Mouse (Mus musculus): ENCODE data around the gene Ldb2. TPM values are rescaled to one million over a fixed set of nuclear protein-coding genes. Genes with fewer than 3 reads are reported as not detected.

Ldb2 gene
- polyA plus RNA-seq, 1 experiment = not detected

GRCm38 (mm10) chr5:44504786-44505185, 294.7 kb downstream of the Ldb2 start:
- no peak for TF ChIP-seq GATA1 (IDR thresholded peaks at IDR 0.05; ENCODE audit: low read length)
- TF ChIP-seq TAL1 (IDR thresholded peaks at IDR 0.05; ENCODE audit: low read length) = no peak
- H3K4me1 ChIP-seq (ENCODE audit: control insufficient read depth) = no peaks in the 10 kb centered on the region
- H3K27me3 ChIP-seq (ENCODE audit: control insufficient read depth) = no peaks in the 10 kb centered on the region
- H3K4me3 ChIP-seq (replicated peaks) = no peak overlapping the region
- H3K36me3 ChIP-seq (ENCODE audit: control insufficient read depth) = no peaks in the 10 kb centered on the region
- no peaks in the 10 kb centered on the region; the same call in 1 of the 2 replicates for H3K9me3 ChIP-seq (ENCODE audit: control insufficient read depth, low read length)

DNA sequence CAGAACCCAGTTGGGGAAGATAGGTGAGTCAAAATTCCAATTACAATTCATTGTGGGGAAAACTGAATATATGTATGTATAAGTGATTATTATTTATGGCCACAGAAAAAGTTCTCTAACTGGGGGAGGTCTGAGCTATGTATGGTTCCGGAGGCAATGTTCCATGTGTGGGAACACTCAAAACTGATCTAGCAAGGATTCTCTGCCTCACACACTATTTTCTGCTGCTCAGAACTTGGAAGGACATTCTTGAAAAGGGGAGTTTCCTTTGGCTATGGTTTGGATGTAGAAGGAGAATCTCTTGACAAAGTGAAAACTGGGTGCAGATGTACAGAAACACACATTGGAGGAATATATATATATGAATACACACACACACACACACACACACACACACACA, 301.3 kb downstream of the Ldb2 start:
- no peak for TF ChIP-seq TAL1 (IDR thresholded peaks at IDR 0.05; ENCODE audit: low read length)
- TF ChIP-seq GATA1 (IDR thresholded peaks at IDR 0.05; ENCODE audit: low read length) = no peak
- no peaks in the 10 kb centered on the region for H3K36me3 ChIP-seq (ENCODE audit: control insufficient read depth)

DNA sequence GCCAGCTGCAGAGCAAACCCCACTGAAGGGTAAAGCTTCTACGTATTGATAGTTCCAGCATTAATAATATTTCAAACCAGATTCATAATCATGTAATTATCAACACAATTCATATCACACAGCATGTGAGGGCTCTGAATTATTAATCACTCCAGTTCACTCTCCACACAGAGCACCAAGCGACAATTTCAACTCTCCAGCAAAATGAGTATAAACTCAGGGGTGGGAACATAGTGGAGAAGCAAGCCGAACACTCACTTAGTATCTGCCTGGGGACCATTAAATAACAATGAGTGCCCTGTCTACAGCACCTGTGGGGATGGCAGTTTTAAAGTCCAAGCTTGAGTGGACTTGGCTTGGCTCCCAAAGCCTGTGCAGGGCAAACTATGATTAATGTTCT, 302.6 kb downstream of the Ldb2 start:
- TF ChIP-seq GATA1 (IDR thresholded peaks at IDR 0.05; ENCODE audit: low read length) (no peak), TAL1 (IDR thresholded peaks at IDR 0.05; ENCODE audit: low read length) (no peak)

More for the DNA sequence above, 301.3 kb downstream of the Ldb2 start:
- Histone ChIP-seq H3K4me3 (replicated peaks) (no peak overlapping the region), H3K27me3 (ENCODE audit: control insufficient read depth) (no peaks in the 10 kb centered on the region), H3K9me3 (ENCODE audit: control insufficient read depth, low read length) (no peaks in the 10 kb centered on the region), H3K4me1 (ENCODE audit: control insufficient read depth) (no peaks in the 10 kb centered on the region)

DNA sequence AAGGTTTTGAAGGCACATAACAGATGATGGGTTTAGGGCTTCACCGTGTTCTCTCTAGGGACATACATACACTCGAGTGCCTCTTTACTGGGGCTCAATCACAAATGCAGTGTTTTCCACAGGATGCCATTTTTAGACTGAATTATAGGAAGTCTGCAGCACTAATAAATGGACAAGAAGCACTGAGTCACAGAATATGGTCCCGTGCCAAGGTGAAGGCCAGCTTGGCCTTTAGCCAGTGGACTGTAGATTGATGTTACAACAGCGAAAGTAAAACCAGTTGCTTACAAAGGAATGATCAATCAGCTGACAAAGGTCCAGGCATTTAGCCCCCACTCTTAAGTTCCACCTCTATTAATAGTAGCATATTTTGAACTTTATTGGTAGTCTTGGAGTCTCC, 304.4 kb downstream of the Ldb2 start:
- no peak overlapping the region for H3K4me3 ChIP-seq (replicated peaks)
- TF ChIP-seq TAL1 (IDR thresholded peaks at IDR 0.05; ENCODE audit: low read length) (no peak), GATA1 (IDR thresholded peaks at IDR 0.05; ENCODE audit: low read length) (no peak)
- no peaks in the 10 kb centered on the region for H3K4me1 ChIP-seq (ENCODE audit: control insufficient read depth)
- peaks cover 4% of the 10 kb centered on the region for H3K9me3 ChIP-seq (ENCODE audit: control insufficient read depth, low read length)
- H3K36me3 ChIP-seq (ENCODE audit: control insufficient read depth) = no peaks in the 10 kb centered on the region
- H3K27me3 ChIP-seq (ENCODE audit: control insufficient read depth) = no peaks in the 10 kb centered on the region

More for the DNA sequence above, 302.6 kb downstream of the Ldb2 start:
- Histone ChIP-seq H3K4me1 (ENCODE audit: control insufficient read depth) (no peaks in the 10 kb centered on the region), H3K27me3 (ENCODE audit: control insufficient read depth) (no peaks in the 10 kb centered on the region), H3K9me3 (ENCODE audit: control insufficient read depth, low read length) (no peaks in the 10 kb centered on the region), H3K4me3 (replicated peaks) (no peak overlapping the region), H3K36me3 (ENCODE audit: control insufficient read depth) (no peaks in the 10 kb centered on the region)

DNA sequence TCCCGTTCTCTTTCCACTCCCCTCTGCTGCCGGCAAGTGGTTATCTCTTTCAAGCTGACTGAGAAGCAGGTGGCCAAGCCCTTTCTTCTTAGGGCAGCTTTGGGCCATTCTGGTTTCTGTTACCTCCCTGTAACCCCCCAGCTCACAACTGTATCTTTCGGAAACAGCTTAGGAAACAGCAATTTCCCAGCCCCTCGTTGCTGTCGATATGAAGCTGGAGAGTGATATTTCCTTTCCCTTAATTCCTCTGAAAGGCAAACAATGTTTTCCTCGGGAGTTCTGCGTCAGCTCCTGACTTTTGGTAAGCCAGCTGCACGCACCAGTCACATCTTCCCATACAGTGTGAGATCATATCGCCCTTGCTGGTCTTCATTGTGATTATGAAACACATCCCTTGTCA, 305.3 kb downstream of the Ldb2 start:
- H3K4me3 ChIP-seq (replicated peaks) = no peak overlapping the region
- TF ChIP-seq TAL1 (IDR thresholded peaks at IDR 0.05; ENCODE audit: low read length) (no peak), GATA1 (IDR thresholded peaks at IDR 0.05; ENCODE audit: low read length) (no peak)
- H3K4me1 ChIP-seq (ENCODE audit: control insufficient read depth) = no peaks in the 10 kb centered on the region
- no peaks in the 10 kb centered on the region for H3K36me3 ChIP-seq (ENCODE audit: control insufficient read depth)
- no peaks in the 10 kb centered on the region for H3K27me3 ChIP-seq (ENCODE audit: control insufficient read depth)
- H3K9me3 ChIP-seq (ENCODE audit: control insufficient read depth, low read length) = peaks cover 5% of the 10 kb centered on the region

GRCm38 (mm10) chr5:44491526-44491925, 308.0 kb downstream of the Ldb2 start:
- H3K4me3 ChIP-seq (replicated peaks) = no peak overlapping the region
- no peaks in the 10 kb centered on the region for H3K27me3 ChIP-seq (ENCODE audit: control insufficient read depth)
- TF ChIP-seq GATA1 (IDR thresholded peaks at IDR 0.05; ENCODE audit: low read length) (no peak), TAL1 (IDR thresholded peaks at IDR 0.05; ENCODE audit: low read length) (no peak)
- no peaks in the 10 kb centered on the region for H3K4me1 ChIP-seq (ENCODE audit: control insufficient read depth)
- peaks cover 5% of the 10 kb centered on the region for H3K9me3 ChIP-seq (ENCODE audit: control insufficient read depth, low read length)
- no peaks in the 10 kb centered on the region for H3K36me3 ChIP-seq (ENCODE audit: control insufficient read depth)

DNA sequence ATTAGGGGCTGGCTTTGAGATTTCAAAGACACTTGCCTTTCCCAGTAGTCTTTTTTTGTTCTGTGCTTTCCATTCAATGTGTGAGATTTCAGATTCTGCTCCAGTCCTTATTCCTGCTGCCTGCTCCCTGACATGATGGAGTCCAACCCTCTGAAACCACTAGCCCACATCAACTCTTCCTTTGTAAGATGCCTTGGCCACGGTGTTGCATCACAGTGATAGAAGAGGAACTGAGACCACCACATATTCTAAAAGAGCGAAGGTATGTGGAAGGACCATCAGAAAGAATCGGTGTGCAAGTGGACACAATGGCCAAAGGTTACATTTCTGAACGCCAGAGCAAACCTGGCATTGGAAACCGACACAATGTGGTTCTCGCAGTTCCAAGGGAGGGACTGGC, 309.0 kb downstream of the Ldb2 start:
- Histone ChIP-seq H3K4me3 (replicated peaks) (no peak overlapping the region), H3K9me3 (ENCODE audit: control insufficient read depth, low read length) (peaks cover 5% of the 10 kb centered on the region), H3K4me1 (ENCODE audit: control insufficient read depth) (no peaks in the 10 kb centered on the region), H3K36me3 (ENCODE audit: control insufficient read depth) (no peaks in the 10 kb centered on the region), H3K27me3 (ENCODE audit: control insufficient read depth) (no peaks in the 10 kb centered on the region)
- TF ChIP-seq TAL1 (IDR thresholded peaks at IDR 0.05; ENCODE audit: low read length) = no peak
- no peak for TF ChIP-seq GATA1 (IDR thresholded peaks at IDR 0.05; ENCODE audit: low read length)

DNA sequence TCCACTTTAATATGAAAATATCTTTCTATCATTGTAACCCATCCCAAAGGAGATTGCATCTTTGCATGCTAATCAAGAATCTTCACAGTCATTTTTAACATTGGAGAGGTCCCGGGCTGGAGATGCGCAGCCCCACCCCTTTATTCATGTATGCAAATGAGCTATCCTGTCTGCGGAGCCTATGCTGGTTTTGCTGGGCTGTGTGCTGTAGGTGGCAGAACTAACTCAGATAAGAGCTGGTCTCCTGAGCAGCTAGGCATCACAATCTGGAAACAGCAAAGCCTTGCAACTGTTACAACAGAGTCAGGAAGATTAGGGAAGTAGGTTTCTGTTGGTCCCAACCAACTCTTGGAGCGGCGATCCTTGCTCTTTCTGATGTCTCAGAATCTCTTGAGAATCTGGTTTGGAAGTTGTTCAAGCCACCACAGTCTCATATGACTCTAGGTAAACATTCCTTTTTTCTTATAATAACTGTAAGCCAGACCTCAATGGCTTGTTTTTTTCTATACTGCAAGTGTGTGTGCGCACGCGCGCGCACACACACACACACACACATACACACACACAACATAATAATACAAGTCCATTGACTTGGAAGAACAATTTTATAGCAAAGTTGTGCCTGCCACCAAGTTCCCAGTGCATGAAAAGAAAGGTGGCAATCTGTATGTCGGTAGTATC, 315.9 kb downstream of the Ldb2 start:
- H3K27me3 ChIP-seq (ENCODE audit: control insufficient read depth) = no peaks in the 10 kb centered on the region
- no peak overlapping the region for H3K4me3 ChIP-seq (replicated peaks)
- H3K9me3 ChIP-seq (ENCODE audit: control insufficient read depth, low read length) = no peaks in the 10 kb centered on the region
- H3K36me3 ChIP-seq (ENCODE audit: control insufficient read depth) = no peaks in the 10 kb centered on the region
- H3K4me1 ChIP-seq (ENCODE audit: control insufficient read depth) = no peaks in the 10 kb centered on the region
- TF ChIP-seq GATA1 (IDR thresholded peaks at IDR 0.05; ENCODE audit: low read length) (no peak), TAL1 (IDR thresholded peaks at IDR 0.05; ENCODE audit: low read length) (no peak)

DNA sequence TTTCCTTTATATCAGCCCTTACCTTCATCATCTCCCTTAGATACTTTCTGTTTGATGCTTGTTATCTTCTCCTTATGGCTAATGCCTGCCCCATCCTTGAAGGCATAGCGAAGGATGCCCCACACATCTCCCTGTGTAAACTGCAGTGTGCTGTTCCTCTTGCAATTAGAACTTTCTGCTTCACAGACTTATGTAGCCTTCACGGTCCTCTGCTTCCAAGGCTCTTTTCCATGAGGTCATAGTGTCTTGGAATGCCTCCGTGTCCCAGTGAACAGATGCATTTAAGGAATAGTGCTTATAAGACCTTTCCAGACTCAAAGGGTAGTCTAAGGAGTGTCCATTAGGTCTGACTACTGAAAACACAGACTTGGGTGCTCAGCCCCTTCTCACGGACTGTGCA, 318.1 kb downstream of the Ldb2 start:
- Histone ChIP-seq H3K27me3 (ENCODE audit: control insufficient read depth) (no peaks in the 10 kb centered on the region), H3K4me3 (replicated peaks) (no peak overlapping the region)
- TF ChIP-seq TAL1 (IDR thresholded peaks at IDR 0.05; ENCODE audit: low read length) = no peak
- TF ChIP-seq GATA1 (IDR thresholded peaks at IDR 0.05; ENCODE audit: low read length) = no peak

GRCm38 (mm10) chr5:44476356-44476755, 323.1 kb downstream of the Ldb2 start:
- Histone ChIP-seq H3K4me1 (ENCODE audit: control insufficient read depth) (no peaks in the 10 kb centered on the region), H3K9me3 (ENCODE audit: control insufficient read depth, low read length) (no peaks in the 10 kb centered on the region), H3K4me3 (replicated peaks) (no peak overlapping the region), H3K27me3 (ENCODE audit: control insufficient read depth) (no peaks in the 10 kb centered on the region), H3K36me3 (ENCODE audit: control insufficient read depth) (no peaks in the 10 kb centered on the region)
- TF ChIP-seq TAL1 (IDR thresholded peaks at IDR 0.05; ENCODE audit: low read length) (no peak), GATA1 (IDR thresholded peaks at IDR 0.05; ENCODE audit: low read length) (no peak)

More for the DNA sequence above, 318.1 kb downstream of the Ldb2 start:
- Histone ChIP-seq H3K36me3 (ENCODE audit: control insufficient read depth) (no peaks in the 10 kb centered on the region), H3K4me1 (ENCODE audit: control insufficient read depth) (no peaks in the 10 kb centered on the region), H3K9me3 (ENCODE audit: control insufficient read depth, low read length) (no peaks in the 10 kb centered on the region)
